Mouse (Mus musculus) liver, adult 2 months (tissue): ENCODE measurements at regions not wholly inside any gene's neighbourhood (a gene's known extent, or its start where the extent isn't known, plus 50 kb on each side); places are given as distances from the start of the nearest gene placed in this dataset.

Experiments used
- CTCF ChIP-seq: fragments of 200-500 bp; IDR thresholded peaks from 2 replicates; pipeline ENCODE4 v1.5.1; 2011; ENCODE audit warnings: low read depth, low read length, control low read depth
- POLR2A ChIP-seq: fragments of 200-500 bp; IDR thresholded peaks from 2 replicates; pipeline ENCODE4 v1.6.1; 2011; ENCODE audit warnings: low read length, control low read depth; ENCODE audit not compliant: insufficient read depth; ENCODE audit errors: extremely low read depth

- no peak for TF ChIP-seq POLR2A
- TF ChIP-seq CTCF = no peak
Observed at GRCm38 (mm10) chr16:62498761-62499160, 287.9 kb downstream of the Nsun3 start.
